Mouse (Mus musculus): ENCODE data around the gene Zdhhc15. TPM values are rescaled to one million over a fixed set of nuclear protein-coding genes. Genes with fewer than 3 reads are reported as not detected.

Zdhhc15 gene
- 4.6 TPM for polyA plus RNA-seq (2015; fragmentation: Illumina TruSeq; extraction: RNeasy Lipid Tissue Mini Kit (QIAGEN cat#74804); ENCODE audit: insufficient read depth, low replicate concordance)

GRCm38 (mm10) chrX:104670757-104671549, at the start of gene Zdhhc15:
Zdhhc15 (minus strand) TSS chrX:104671064.

Other genes with a start within 250 kb of the Zdhhc15 start
- gene Uprt, start 188.2 kb downstream of the Zdhhc15 start, polyA plus RNA-seq (2015; fragmentation: Illumina TruSeq; extraction: RNeasy Lipid Tissue Mini Kit (QIAGEN cat#74804); ENCODE audit: insufficient read depth, low replicate concordance), result 9.5 TPM
- gene Magee2, start 186.2 kb upstream of the Zdhhc15 start, polyA plus RNA-seq (2015; fragmentation: Illumina TruSeq; extraction: RNeasy Lipid Tissue Mini Kit (QIAGEN cat#74804); ENCODE audit: insufficient read depth, low replicate concordance), result not detected

All from spleen, adult 10 weeks (tissue).